Mouse (Mus musculus) megakaryocyte, embryonic 14.5 days (primary cell): ENCODE measurements around the gene Sox15.

ENCODE experiments used
- FLI1 ChIP-seq: IDR thresholded peaks from 2 replicates; pipeline ENCODE4 v1.6.1; 2012; ENCODE audit warnings: low read length, inconsistent platforms, mixed read lengths
- GATA1 ChIP-seq: IDR thresholded peaks from 3 replicates; pipeline ENCODE4 v1.6.1; 2012; ENCODE audit warnings: mixed read lengths, low read length, inconsistent platforms, borderline replicate concordance

- TF ChIP-seq GATA1 (no peak), FLI1 (no peak)
These were observed 39.9 kb downstream of the Sox15 start for GRCm38 (mm10) chr11:69695046-69695360.
